Mouse (Mus musculus) bone marrow, adult 2 months (tissue): ENCODE measurements around the gene Megf11. TPM values are rescaled to one million over a fixed set of nuclear protein-coding genes. Genes with fewer than 3 reads are reported as not detected.

ENCODE experiments used
- H3K27ac ChIP-seq: fragments of 200-500 bp; 2 replicates; pipeline ENCODE4 v1.5.1; 2012; ENCODE audit warnings: low read depth, mild to moderate bottlenecking, control low read depth, inconsistent platforms, low read length; ENCODE audit not compliant: control insufficient read depth, poor library complexity, insufficient read depth
- H3K4me1 ChIP-seq: fragments of 200-500 bp; 2 replicates; pipeline ENCODE4 v1.6.1; 2011; ENCODE audit warnings: low read length; ENCODE audit not compliant: control insufficient read depth, insufficient read depth
- H3K4me3 ChIP-seq: fragments of 200-500 bp; replicated peaks from 2 replicates; pipeline ENCODE3; 2011; ENCODE audit warnings: mild to moderate bottlenecking, low read depth, low read length, control low read depth; ENCODE audit not compliant: control insufficient read depth
- CTCF ChIP-seq: fragments of 200-500 bp; IDR thresholded peaks from 2 replicates; pipeline ENCODE4 v1.5.1; 2011; ENCODE audit warnings: low read length, control low read depth; ENCODE audit not compliant: control insufficient read depth, insufficient read depth
- POLR2A ChIP-seq: fragments of 200-500 bp; IDR thresholded peaks from 2 replicates; pipeline ENCODE4 v1.6.1; 2011; ENCODE audit warnings: low read depth, mild to moderate bottlenecking, control low read depth, low read length, borderline replicate concordance; ENCODE audit not compliant: control insufficient read depth
- WGBS: fragments of 180-500 bp; shearing (Covaris S2); methylation state at CpG from one replicate; pipeline ENCODE4 v1.1.7; 2018; 5-methylcytosine and 5-hydroxymethylcytosine counted together
- polyA plus RNA-seq: library from polyadenylated mRNA; stranded (reverse); fragments of >200 nt; gene quantifications from 2 replicates; pipeline ENCODE4 v1.2.4, GENCODE M21; 2011; ENCODE audit warnings: low replicate concordance; ENCODE audit not compliant: missing spikeins, insufficient read depth, insufficient read length

Megf11 gene
- polyA plus RNA-seq, 1 experiment, result not detected

DNA sequence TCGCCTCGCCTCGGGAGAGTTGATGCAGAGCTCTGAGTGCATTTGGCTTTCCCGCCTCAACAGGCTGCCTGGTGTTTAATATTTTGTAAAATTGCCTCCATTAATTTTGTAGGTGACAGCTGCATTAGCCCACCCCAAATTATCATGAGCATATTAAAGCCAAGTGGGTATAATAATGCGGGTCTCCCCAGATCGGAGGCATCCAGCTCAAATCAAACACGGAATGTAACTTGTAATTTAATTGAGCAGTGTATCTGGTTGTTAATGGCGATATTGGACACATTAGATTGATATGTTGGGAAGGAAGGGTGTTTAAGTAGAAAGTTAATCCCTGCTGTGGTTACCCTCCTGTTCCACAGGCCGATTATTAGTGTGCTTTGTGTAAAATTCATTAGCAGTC is 264.0 kb downstream of the Megf11 start:
- 73% methylated on average over 9 of the region's 9 CpGs for WGBS
- no peaks in the 10 kb centered on the region for H3K4me1 ChIP-seq

GRCm38 (mm10) chr9:64649892-64650291 is 264.5 kb downstream of the Megf11 start:
- TF ChIP-seq CTCF (no peak), POLR2A (no peak)
- 42% methylated on average over 2 of the region's 2 CpGs for WGBS
- no peak overlapping the region for H3K27ac ChIP-seq
- no peak overlapping the region for H3K4me3 ChIP-seq
- H3K4me1 ChIP-seq, result no peaks in the 10 kb centered on the region

More for the DNA sequence above, 264.0 kb downstream of the Megf11 start:
- no peak overlapping the region for H3K27ac ChIP-seq
- no peak overlapping the region for H3K4me3 ChIP-seq
- TF ChIP-seq CTCF (no peak), POLR2A (no peak)

GRCm38 (mm10) chr9:64651181-64651580 is 265.8 kb downstream of the Megf11 start:
- TF ChIP-seq POLR2A (no peak), CTCF (no peak)
- 71% methylated on average over 1 of the region's 1 CpGs for WGBS
- no peak overlapping the region for H3K27ac ChIP-seq
- H3K4me1 ChIP-seq, result no peaks in the 10 kb centered on the region
- H3K4me3 ChIP-seq, result no peak overlapping the region

DNA sequence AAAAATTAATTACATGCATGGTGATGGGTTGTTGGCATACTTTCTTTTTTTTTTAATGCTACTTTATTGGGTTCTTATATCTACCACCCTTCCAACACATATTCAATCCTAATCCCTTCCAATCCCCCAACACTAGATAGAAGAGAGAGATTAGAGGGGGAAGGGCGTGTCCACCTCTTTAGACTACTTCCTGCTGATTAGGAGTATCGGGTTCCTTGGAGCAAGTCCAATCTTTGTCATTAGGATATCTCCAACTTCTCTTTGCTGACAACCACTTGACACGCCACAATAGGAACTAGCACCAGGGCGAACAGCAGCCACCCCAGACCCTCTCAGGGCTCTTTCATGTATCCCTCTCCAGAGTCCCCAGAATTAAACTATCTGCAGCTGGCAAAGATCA is 266.3 kb downstream of the Megf11 start:
- no peak overlapping the region for H3K4me3 ChIP-seq
- WGBS, result 16% methylated on average over 4 of the region's 4 CpGs
- H3K27ac ChIP-seq, result no peak overlapping the region
- no peaks in the 10 kb centered on the region for H3K4me1 ChIP-seq
- TF ChIP-seq CTCF (no peak), POLR2A (no peak)

DNA sequence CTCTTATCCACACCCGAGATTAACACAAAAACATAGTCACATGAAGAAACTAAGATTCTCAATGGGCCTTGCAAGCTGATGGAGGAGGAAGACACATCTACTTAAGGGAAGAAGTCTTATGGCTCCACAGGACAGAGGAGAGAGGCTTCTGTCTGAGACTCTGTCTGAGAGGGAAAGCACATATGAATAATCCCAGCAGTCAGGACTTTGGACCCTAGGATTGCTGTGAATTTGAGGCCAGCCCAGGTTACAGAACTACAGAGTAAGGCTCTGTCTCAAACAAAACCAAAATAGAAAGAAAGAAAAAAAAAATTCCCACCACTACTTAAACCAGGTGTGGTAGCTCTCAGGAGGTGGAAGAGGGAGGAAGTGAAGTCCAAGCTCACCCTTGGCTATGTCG is 266.7 kb downstream of the Megf11 start:
- Histone ChIP-seq H3K4me1 (no peaks in the 10 kb centered on the region), H3K4me3 (no peak overlapping the region), H3K27ac (no peak overlapping the region)
- TF ChIP-seq CTCF (no peak), POLR2A (no peak)
- WGBS, result 51% methylated on average over 2 of the region's 2 CpGs

DNA sequence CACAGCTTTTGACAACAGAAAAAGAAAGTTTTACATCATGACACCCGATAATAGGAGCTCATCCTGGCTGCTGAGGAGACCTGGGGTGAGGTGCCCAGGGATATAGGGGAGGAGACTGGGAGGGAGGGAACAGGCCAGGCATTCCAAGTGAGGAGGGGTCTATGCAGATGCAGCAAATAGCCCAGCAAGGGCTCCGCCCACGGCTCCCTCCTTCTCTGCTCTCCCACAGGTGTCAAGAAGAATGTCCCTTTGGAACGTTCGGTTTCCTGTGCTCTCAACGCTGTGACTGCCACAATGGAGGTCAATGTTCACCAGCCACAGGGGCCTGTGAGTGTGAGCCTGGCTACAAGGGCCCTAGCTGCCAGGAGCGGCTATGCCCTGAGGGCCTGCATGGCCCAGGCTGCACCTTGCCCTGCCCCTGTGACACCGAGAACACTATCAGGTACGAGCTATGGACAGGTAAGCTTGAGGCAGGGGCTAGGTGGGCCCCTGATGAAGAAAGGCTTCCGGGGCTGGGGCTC is 267.5 kb downstream of the Megf11 start:
- Histone ChIP-seq H3K27ac (no peak overlapping the region), H3K4me1 (no peaks in the 10 kb centered on the region), H3K4me3 (no peak overlapping the region)
- TF ChIP-seq POLR2A (no peak), CTCF (no peak)
- WGBS, result 62% methylated on average over 10 of the region's 10 CpGs

GRCm38 (mm10) chr9:64654723-64655122 is 269.3 kb downstream of the Megf11 start:
- TF ChIP-seq POLR2A, result no peak
- TF ChIP-seq CTCF, result no peak
- H3K4me3 ChIP-seq, result no peak overlapping the region
- WGBS, result 82% methylated on average over 10 of the region's 10 CpGs
- no peaks in the 10 kb centered on the region for H3K4me1 ChIP-seq
- H3K27ac ChIP-seq, result no peak overlapping the region

- Histone ChIP-seq H3K4me3 (no peak overlapping the region), H3K4me1 (no peaks in the 10 kb centered on the region), H3K27ac (no peak overlapping the region)
- TF ChIP-seq POLR2A, result no peak
- no peak for TF ChIP-seq CTCF
- WGBS, result 92% methylated on average over 5 of the region's 5 CpGs
Observed at GRCm38 (mm10) chr9:64656613-64657012, 271.2 kb downstream of the Megf11 start.

DNA sequence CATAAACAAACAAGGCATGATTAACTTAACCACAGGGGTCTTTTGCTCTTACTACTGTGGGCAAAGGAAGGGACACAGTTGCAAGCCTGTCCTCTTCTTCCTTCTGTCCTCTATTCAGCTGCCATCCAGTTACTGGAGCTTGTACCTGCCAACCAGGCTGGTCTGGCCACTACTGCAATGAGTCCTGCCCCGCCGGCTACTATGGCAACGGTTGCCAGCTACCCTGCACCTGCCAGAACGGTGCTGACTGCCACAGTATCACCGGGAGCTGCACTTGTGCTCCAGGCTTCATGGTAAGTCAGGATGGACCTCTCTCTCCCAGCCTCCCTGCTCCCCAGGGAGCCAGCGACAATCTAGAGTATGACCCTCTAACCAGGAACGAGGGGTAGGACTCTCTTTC is 274.8 kb downstream of the Megf11 start:
- no peak for TF ChIP-seq POLR2A
- TF ChIP-seq CTCF, result no peak
- Histone ChIP-seq H3K27ac (no peak overlapping the region), H3K4me3 (no peak overlapping the region), H3K4me1 (no peaks in the 10 kb centered on the region)
- 69% methylated on average over 7 of the region's 7 CpGs for WGBS
